Mouse (Mus musculus) lung, adult 2 months (tissue): Measurements from ENCODE around the gene Mob3c. TPM values are rescaled to one million over a fixed set of nuclear protein-coding genes. Genes with fewer than 3 reads are reported as not detected.

ENCODE experiments used
- DNase-seq: peaks from one replicate; pipeline ENCODE4 v3.0.0; 2022
- H3K4me1 ChIP-seq: fragments of 200-500 bp; 2 replicates; pipeline ENCODE4 v1.6.1; 2011; ENCODE audit warnings: low read length; ENCODE audit not compliant: control insufficient read depth, insufficient read depth
- H3K4me3 ChIP-seq: fragments of 200-500 bp; replicated peaks from 2 replicates; pipeline ENCODE3; 2011; ENCODE audit warnings: low read depth, mild to moderate bottlenecking, control low read depth, low read length; ENCODE audit errors: extremely low read depth
- CTCF ChIP-seq: fragments of 200-500 bp; IDR thresholded peaks from 2 replicates; pipeline ENCODE4 v1.5.1; 2011; ENCODE audit warnings: mild to moderate bottlenecking, low read length, control low read depth; ENCODE audit not compliant: insufficient read depth
- POLR2A ChIP-seq: fragments of 200-500 bp; IDR thresholded peaks from 2 replicates; pipeline ENCODE4 v1.6.1; 2011; ENCODE audit warnings: low read depth, mild to moderate bottlenecking, control low read depth, low read length, borderline replicate concordance; ENCODE audit errors: extremely low read depth
- WGBS: fragments of 180-500 bp; shearing (Covaris S2); methylation state at CpG from one replicate; pipeline ENCODE4 v1.1.7; 2018; 5-methylcytosine and 5-hydroxymethylcytosine counted together
- polyA plus RNA-seq: library from polyadenylated mRNA; depleted of rRNA; stranded (reverse); fragments of >200 nt; gene quantifications from 2 replicates; pipeline ENCODE4 v1.2.3, GENCODE M21; 2012

Mob3c gene
- polyA plus RNA-seq, 1 experiment = 27.9 TPM

GRCm38 (mm10) chr4:115848083-115848482 is 20.2 kb downstream of the Mob3c start:
- no peak for DNase-seq
- TF ChIP-seq POLR2A (no peak), CTCF (no peak)
- Histone ChIP-seq H3K4me1 (peaks cover 8% of the 10 kb centered on the region), H3K4me3 (no peak overlapping the region)
- WGBS = 77% methylated on average over 1 of the region's 1 CpGs

- TF ChIP-seq CTCF = no peak
- no peak for TF ChIP-seq POLR2A
- WGBS = 49% methylated on average over 8 of the region's 8 CpGs
- no peak for DNase-seq
- no peak overlapping the region for H3K4me3 ChIP-seq
- peaks cover 8% of the 10 kb centered on the region for H3K4me1 ChIP-seq
These were observed 21.2 kb downstream of the Mob3c start for GRCm38 (mm10) chr4:115848990-115849677.

GRCm38 (mm10) chr4:115850111-115850510 is 22.2 kb downstream of the Mob3c start:
- no peak for DNase-seq
- Histone ChIP-seq H3K4me3 (no peak overlapping the region), H3K4me1 (peaks cover 8% of the 10 kb centered on the region)
- 75% methylated on average over 2 of the region's 2 CpGs for WGBS
- TF ChIP-seq CTCF (no peak), POLR2A (no peak)

- no peak for TF ChIP-seq POLR2A
- no peak for TF ChIP-seq CTCF
- WGBS = 35% methylated on average over 2 of the region's 2 CpGs
- Histone ChIP-seq H3K4me1 (peaks cover 8% of the 10 kb centered on the region), H3K4me3 (no peak overlapping the region)
- DNase-seq = no peak
These were observed 22.7 kb downstream of the Mob3c start for GRCm38 (mm10) chr4:115850631-115851030.

GRCm38 (mm10) chr4:115851569-115851968 is 23.7 kb downstream of the Mob3c start:
- peak overlapping the region; percentile 25 for H3K4me3 ChIP-seq
- TF ChIP-seq POLR2A (no peak), CTCF (no peak)
- peaks cover 8% of the 10 kb centered on the region for H3K4me1 ChIP-seq
- no peak for DNase-seq
- WGBS = 50% methylated on average over 6 of the region's 6 CpGs

- WGBS = 59% methylated on average over 6 of the region's 6 CpGs
- Histone ChIP-seq H3K4me1 (peaks cover 4% of the 10 kb centered on the region), H3K4me3 (no peak overlapping the region)
- TF ChIP-seq POLR2A (no peak), CTCF (no peak)
- DNase-seq = no peak
These were observed 27.2 kb downstream of the Mob3c start for GRCm38 (mm10) chr4:115855100-115855499.

GRCm38 (mm10) chr4:115855609-115856008 is 27.7 kb downstream of the Mob3c start:
- H3K4me1 ChIP-seq = peaks cover 4% of the 10 kb centered on the region
- WGBS = 43% methylated on average over 4 of the region's 4 CpGs

GRCm38 (mm10) chr4:115856282-115856681 is 28.4 kb downstream of the Mob3c start:
- H3K4me1 ChIP-seq = peaks cover 2% of the 10 kb centered on the region
- no peak overlapping the region for H3K4me3 ChIP-seq
- 85% methylated on average over 4 of the region's 4 CpGs for WGBS
- TF ChIP-seq CTCF (no peak), POLR2A (no peak)
- no peak for DNase-seq

More at GRCm38 (mm10) chr4:115855609-115856008, 27.7 kb downstream of the Mob3c start:
- H3K4me3 ChIP-seq = no peak overlapping the region
- DNase-seq = no peak
- TF ChIP-seq CTCF (no peak), POLR2A (no peak)

GRCm38 (mm10) chr4:115857293-115857883 is 29.5 kb downstream of the Mob3c start:
- Histone ChIP-seq H3K4me3 (no peak overlapping the region), H3K4me1 (no peaks in the 10 kb centered on the region)
- DNase-seq = no peak
- WGBS = 72% methylated on average over 9 of the region's 9 CpGs
- no peak for TF ChIP-seq POLR2A
- no peak for TF ChIP-seq CTCF

GRCm38 (mm10) chr4:115863352-115863751 is 35.5 kb downstream of the Mob3c start:
- TF ChIP-seq POLR2A = no peak
- no peak for TF ChIP-seq CTCF
- Histone ChIP-seq H3K4me1 (no peaks in the 10 kb centered on the region), H3K4me3 (no peak overlapping the region)
- no peak for DNase-seq
- 80% methylated on average over 7 of the region's 7 CpGs for WGBS

- no peak overlapping the region for H3K4me3 ChIP-seq
- no peak for TF ChIP-seq POLR2A
- no peak for TF ChIP-seq CTCF
- DNase-seq = no peak
- 54% methylated on average over 10 of the region's 10 CpGs for WGBS
- H3K4me1 ChIP-seq = no peaks in the 10 kb centered on the region
These were observed 36.0 kb downstream of the Mob3c start for GRCm38 (mm10) chr4:115863880-115864279.
